Mouse (Mus musculus): ENCODE results near the gene Tle6. TPM values are rescaled to one million over a fixed set of nuclear protein-coding genes. Genes with fewer than 3 reads are reported as not detected.
A peak's percentile ranks its signal among the peaks of the same experiment; 100 is the strongest.

Gene Tle6
- total RNA-seq, 2 experiments from 2014 or later = 5.6 to 6.7 TPM

DNA sequence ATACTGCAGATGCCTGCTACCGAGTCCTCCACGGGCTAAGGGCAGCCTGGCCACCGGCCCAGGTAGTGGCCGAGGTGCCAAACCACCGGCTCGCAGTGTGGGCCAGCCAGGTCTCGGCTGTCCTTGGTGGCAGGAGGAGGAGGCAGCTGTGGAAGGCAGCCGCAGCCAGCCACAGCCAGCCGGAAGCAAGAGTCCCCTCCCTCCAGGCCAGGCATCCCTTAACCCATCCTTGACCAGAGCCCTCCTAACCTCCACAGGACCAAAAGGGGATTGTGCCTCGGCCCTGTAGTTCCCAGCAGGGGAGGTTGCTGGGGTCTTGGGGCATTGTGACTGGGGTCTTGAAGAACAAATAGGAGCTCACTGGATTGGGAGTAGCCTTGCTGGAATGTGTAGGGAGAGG lies 36.7 kb downstream of the Tle6 start:
- peak; percentile 83 for DNase-seq
- Histone ChIP-seq H3K4me3 (peak overlapping the region; percentile 58), H3K27ac (peak overlapping the region; percentile 75)
- no peak for TF ChIP-seq CTCF (IDR thresholded peaks at IDR 0.05)
- intact Hi-C loops (cut with DNase I) = loop anchor here (2.0 kb wide), 1 partner anchor 41 kb away; no protein-coding TSS in a partner anchor

DNA sequence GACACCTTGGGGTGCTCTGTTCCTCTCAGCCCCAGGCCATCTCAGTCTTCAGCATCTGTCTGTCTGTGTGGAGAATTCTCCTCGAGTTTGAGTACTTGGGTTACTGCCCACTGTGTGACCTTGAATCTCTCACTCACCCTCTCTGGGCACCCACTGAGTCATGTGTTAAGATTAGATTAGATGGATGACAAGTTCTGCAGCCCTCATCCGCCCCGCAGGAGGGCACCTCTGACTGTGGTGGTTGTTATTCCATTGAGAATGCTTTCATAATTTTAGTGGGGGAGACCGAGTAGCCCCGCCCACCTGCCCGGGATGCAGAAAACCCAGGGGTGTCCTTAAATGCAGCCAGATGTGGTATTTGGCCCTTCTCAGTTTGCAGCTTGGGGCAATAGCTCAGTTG lies 37.4 kb downstream of the Tle6 start:
- intact Hi-C loops (cut with DNase I) = no loop called here
- Histone ChIP-seq H3K27ac (peak overlapping the region; percentile 75), H3K4me3 (peak overlapping the region; percentile 58)
- DNase-seq = peak; percentile 51
- no peak for TF ChIP-seq CTCF (IDR thresholded peaks at IDR 0.05)

DNA sequence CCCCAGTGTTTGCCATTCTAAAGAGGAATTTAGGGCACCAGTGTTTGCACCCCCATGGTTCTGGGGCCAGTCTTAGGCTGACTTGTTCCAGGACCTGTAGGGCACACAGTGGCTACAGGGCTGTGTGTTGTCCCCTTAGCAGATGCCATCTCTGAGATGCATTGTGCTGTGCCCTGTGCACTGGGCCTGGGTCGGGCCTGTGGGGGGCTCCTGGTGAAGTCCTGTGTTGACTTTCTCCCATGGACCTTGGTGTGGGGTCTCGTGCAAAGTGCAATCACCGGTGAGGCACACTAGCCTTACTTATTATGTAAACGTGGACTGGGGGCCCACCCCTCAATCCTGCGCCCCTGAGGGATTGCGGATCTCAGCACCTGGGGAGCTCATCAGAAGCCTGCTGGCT lies 38.5 kb downstream of the Tle6 start:
- DNase-seq = no peak
- Histone ChIP-seq H3K27ac (peak overlapping the region; percentile 28; the same call in 1 of the 2 replicates), H3K4me3 (no peak overlapping the region)
- no peak for TF ChIP-seq CTCF (IDR thresholded peaks at IDR 0.05)
- intact Hi-C loops (cut with DNase I) = no loop called here

DNA sequence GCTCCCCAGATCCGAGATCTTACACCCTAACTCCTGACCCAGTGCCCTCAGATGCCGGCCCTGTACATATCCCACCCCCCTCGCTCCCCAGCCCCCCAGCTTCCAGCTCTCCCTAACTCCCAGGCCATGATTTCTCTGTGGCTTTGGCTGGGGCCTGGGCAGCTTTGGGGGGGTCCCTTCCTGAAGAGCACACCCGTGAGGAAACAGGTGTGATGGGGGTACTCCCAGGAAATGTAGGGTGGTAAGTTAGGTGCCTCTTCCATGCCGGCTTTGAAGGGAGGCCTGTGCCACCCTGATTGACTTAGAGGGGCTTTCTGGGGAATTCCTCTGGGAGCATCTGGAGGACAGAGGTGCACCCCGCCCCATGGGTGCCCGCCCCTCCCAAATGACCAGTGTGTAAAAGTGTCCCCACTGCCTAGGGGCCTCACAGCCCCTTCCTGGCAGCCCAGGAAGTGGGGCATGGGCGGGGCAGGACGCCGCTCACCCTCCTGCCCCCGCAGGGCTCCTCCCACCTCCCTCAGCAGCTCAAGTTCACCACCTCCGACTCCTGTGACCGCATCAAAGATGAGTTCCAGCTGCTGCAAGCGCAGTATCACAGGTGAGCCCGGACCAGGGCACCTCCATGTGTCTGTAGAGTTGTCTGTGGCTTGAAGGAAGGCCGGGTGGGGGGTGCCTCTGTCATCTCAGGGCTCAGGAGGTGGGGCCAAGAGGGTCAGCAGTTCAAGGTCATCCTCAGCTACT lies 40.0 kb downstream of the Tle6 start:
- H3K4me3 ChIP-seq = peak overlapping the region; percentile 97
- no peak for TF ChIP-seq CTCF (IDR thresholded peaks at IDR 0.05)
- H3K27ac ChIP-seq = peak overlapping the region; percentile 98
- DNase-seq = no peak
- intact Hi-C loops (cut with DNase I) = no loop called here

DNA sequence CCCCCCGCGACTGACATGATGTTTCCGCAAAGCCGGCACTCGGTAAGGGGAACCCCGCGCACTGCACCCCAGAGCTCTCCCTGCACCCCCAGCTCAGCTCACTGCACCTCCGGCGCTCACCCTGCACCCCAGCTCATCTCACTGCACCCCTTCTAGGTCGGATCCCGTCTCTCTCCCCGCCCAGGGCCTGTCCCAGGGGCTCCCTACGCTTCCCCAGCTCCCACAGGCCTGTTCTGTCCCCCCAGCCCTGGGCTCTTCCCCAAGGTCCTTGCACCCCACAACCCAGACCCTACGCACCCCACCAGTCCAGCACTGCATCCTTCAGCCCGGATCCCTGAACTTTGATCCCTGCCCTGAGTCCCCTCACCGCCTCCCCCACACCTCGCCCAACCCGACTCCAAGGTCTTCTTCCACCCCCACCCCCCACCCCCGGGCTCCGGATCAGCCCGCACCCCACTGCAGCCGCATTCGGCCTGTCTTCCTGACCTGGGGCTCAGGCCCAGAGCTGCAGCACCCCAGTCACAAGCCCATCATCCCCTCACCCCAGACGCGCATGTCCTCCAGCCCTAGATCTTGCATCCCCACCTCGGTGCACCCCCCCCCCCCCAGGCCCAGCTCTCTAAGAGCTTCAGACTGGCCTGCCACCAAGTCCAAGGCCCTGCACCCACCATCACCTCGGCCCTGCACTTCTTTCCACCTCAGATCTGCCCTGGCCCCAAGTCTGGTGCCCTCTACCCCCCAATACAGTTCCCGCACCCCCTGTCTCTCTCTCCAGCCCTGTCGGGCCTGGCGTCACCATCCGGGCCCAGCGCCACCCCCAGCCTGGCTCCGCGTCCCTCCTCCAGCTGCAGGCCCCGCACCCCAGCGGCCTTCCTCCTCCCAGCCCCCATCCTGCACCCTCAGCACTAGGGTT lies 41.0 kb downstream of the Tle6 start:
- TF ChIP-seq CTCF (IDR thresholded peaks at IDR 0.05) = no peak
- peak; percentile 88 for DNase-seq
- intact Hi-C loops (cut with DNase I) = no loop called here
- peak overlapping the region; percentile 97 for H3K4me3 ChIP-seq
- H3K27ac ChIP-seq = peak overlapping the region; percentile 98

DNA sequence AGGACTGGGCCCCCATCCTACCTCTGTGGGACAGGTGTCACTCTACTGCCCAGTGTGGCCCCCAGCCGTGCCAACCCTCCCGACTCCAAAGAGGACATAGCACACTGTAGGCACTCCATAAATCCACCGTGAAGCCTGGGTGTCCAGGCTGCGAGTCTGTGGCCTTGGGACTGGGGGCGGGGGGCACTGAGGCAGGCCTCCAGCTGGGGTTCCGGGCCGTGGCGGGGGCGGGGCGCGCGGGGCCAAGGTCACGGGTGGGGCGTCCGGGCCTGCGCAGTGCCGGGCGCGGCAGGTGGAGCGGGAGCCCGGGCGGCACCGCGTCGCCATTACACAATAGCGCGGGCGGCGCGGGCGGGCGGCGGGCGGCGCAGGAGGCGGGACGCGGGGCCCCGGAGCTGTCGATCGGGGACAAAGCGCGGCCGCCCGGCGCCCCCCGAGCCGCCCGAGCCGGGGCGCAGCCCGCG lies 41.7 kb downstream of the Tle6 start, which contains the start of gene Aes:
Gene Aes (plus strand): TSS at position 326 of the 464 bp plus-strand sequence.
- intact Hi-C loops (cut with DNase I) = no loop called here
- TF ChIP-seq CTCF (IDR thresholded peaks at IDR 0.05) = no peak
- peak within 1 kb of the TSS; percentile 97 for H3K4me3 ChIP-seq
- peak; percentile 93 for DNase-seq
- H3K27ac ChIP-seq = peak within 1 kb of the TSS; percentile 98

DNA sequence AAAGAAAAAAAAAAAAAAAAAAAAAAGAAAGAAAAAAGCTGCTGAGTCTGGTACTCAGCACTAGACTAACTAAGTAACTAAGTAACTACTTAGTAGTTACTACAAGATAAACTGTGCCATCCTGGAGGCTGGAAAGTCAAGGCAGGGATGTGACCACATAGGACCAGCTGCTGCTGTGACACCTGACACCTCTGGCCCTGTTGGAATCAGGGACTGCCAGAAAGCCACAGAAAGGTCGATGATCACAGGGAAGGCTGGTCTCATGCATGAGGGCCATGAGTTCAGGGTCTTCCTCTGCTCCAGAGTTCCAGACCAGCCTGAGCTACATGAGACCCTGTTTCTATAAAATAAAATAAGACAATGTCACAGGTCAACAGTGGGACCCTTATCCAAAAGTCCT lies 43.4 kb downstream of the Tle6 start:
- Histone ChIP-seq H3K4me3 (no peak overlapping the region), H3K27ac (peak overlapping the region; percentile 78)
- no peak for TF ChIP-seq CTCF (IDR thresholded peaks at IDR 0.05)
- no peak for DNase-seq
- intact Hi-C loops (cut with DNase I) = no loop called here

DNA sequence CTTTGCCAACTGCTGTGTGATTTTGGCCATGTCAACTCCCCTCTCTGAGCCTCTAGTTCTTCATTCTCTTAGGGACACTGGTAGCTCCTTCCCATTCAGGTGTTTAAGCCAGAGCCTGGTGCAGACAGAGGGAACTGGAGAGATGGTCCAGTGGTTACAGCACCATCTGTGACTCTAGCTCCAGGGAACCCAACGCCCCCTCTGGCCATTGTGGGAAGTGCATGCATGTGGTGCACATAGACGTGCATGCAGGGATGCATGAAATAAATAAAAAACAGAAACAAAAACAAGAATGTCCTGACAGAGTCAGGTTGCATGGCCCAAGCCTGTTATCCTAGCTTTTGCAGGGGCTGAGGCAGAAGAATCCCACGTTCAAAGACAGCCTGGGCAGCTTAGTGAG lies 44.6 kb downstream of the Tle6 start:
- TF ChIP-seq CTCF (IDR thresholded peaks at IDR 0.05) = peak; percentile 51
- intact Hi-C loops (cut with DNase I) = no loop called here
- Histone ChIP-seq H3K4me3 (no peak overlapping the region), H3K27ac (no peak overlapping the region)
- no peak for DNase-seq

DNA sequence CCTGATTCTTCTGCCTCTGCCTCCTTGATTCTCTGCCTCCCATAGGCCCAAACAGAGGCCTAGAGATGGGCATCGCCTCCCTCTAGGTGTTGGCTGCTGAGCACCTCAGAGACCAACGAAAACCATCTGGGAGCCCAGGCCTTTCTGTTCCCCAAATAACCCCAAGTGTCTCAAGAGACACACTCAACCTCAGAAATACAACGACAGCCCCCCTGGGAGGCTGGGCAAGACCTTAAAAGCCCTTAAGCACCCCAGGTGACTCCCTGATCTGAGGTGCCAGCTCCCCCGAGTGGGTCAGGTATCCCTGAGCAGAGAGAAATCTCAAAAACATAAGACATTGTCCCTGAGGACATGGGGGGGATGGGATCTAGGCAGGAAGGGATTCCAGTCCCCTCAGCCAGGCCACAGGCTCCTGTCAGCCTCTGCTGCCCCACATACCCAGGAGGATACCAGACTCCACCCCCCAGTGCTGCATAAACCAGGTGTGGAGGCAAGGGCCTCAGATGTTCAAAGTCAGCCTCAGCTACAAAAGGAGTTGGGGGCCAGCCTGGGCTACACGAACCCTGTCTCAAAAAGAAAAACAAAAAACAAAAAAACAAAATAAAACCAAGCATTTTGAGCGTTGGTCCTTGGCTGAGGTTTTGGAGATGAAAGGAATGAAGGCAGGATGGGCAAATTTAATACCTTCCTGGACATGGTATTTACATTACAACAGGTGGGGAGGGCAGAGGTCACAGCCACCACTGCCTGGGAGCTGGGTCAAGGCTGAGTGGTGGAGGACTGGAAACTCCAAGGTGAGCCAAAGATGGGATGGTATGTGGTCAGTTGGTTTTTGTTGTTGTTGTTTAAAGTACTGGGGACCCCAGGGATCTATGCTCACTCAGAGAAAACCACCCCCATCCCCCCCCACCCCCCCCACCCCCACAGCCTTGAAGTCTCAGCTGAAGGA lies 46.8 kb downstream of the Tle6 start:
- intact Hi-C loops (cut with DNase I) = loop anchor here (5.0 kb wide), 1 partner anchor 37 kb away; no protein-coding TSS in a partner anchor
- no peak for TF ChIP-seq CTCF (IDR thresholded peaks at IDR 0.05)
- no peak for DNase-seq
- Histone ChIP-seq H3K27ac (no peak overlapping the region), H3K4me3 (no peak overlapping the region)

DNA sequence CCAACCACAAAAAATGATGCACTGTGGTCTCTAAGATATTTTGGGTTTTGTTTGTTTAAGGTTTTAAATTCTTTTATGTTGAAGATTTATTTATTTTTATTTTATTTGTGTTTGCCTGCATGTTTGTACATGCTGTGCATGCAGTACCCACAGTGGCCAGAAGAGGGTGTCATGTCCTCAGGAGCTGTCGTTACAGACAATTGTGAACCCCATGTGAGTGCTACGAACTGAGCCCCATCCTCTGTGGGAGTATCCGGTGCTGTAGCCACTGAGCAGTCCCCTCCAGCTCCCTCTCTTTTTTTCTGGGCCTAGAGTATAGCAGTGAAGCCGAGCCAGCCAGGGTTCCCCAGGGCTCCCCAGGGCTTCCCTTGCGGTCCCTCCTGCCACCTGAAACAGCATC lies 47.6 kb downstream of the Tle6 start:
- Histone ChIP-seq H3K27ac (no peak overlapping the region), H3K4me3 (no peak overlapping the region)
- intact Hi-C loops (cut with DNase I) = loop anchor here (5.0 kb wide), 1 partner anchor 36 kb away; no protein-coding TSS in a partner anchor
- TF ChIP-seq CTCF (IDR thresholded peaks at IDR 0.05) = peak; percentile 59
- no peak for DNase-seq

DNA sequence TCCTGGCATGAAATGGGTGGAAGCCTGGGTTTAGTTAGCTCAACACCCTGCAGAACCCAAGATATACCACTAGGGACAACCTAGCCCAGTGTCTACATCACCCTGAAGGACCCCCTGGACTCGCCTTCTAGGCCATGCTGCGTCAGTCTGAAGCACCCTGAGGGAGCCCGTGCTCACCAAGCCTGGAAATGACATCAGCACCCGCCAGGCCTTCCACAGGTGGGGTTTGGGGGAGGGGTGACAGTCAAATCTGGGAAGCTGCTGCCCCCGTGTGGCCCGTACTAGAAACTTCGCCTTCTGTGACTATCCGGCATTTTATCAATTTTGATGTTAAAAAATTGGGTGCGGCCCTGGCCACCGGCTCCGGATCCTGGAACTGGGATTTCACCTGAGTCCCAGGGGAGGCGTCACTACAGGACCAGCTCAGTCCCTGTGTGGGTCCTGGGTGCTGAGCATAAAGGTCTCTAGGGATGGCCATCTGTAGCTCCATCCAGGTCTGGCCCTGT lies 49.2 kb downstream of the Tle6 start:
- Histone ChIP-seq H3K4me3 (peak overlapping the region; percentile 59), H3K27ac (peak overlapping the region; percentile 88)
- peak; percentile 89 for DNase-seq
- peak; percentile 85; the same call in 1 of the 2 replicates for TF ChIP-seq CTCF (IDR thresholded peaks at IDR 0.05)
- intact Hi-C loops (cut with DNase I) = loop anchor here (5.0 kb wide), 1 partner anchor 34 kb away; no protein-coding TSS in a partner anchor

All from gastrocnemius, adult 2 months (tissue).